Mouse (Mus musculus): Measurements from ENCODE around the gene Usf1. TPM values are rescaled to one million over a fixed set of nuclear protein-coding genes. Genes with fewer than 3 reads are reported as not detected.
A peak's percentile ranks its signal among the peaks of the same experiment; 100 is the strongest.

Usf1 gene
- polyA plus RNA-seq, 1 experiment from 2014 or later = 166 TPM

GRCm38 (mm10) chr1:171411492-171411941, 404 bp downstream of the Usf1 start:
- H3K27ac ChIP-seq = peak overlapping the region; percentile 96
- H3K27me3 ChIP-seq (ENCODE audit: control insufficient read depth, insufficient read depth, low read length) = peaks cover 21% of the 10 kb centered on the region
- peak overlapping the region; percentile 88 for H3K4me3 ChIP-seq (replicated peaks; ENCODE audit: low read length)
- H3K9ac ChIP-seq = peak overlapping the region; percentile 97
- WGBS = 0% methylated on average over 34 of the region's 39 CpGs
- H3K36me3 ChIP-seq (replicated peaks; ENCODE audit: control insufficient read depth, insufficient read depth) = peaks cover 14% of the 10 kb centered on the region
- H3K4me1 ChIP-seq (replicated peaks; ENCODE audit: control insufficient read depth, insufficient read depth, low read length) = peaks cover 12% of the 10 kb centered on the region
- peak overlapping the region; percentile 51 for H3K4me2 ChIP-seq (replicated peaks)
- ATAC-seq (ENCODE audit: low FRiP score) (peak; percentile 84), DNase-seq (ENCODE audit: low spot score) (no peak)
- no peaks in the 10 kb centered on the region for H3K9me3 ChIP-seq (ENCODE audit: control insufficient read depth, low read length)

- WGBS = 1% methylated on average over 20 of the region's 20 CpGs
- peak overlapping the region; percentile 88 for H3K4me3 ChIP-seq (replicated peaks; ENCODE audit: low read length)
- H3K9ac ChIP-seq = peak overlapping the region; percentile 97
- H3K4me1 ChIP-seq (replicated peaks; ENCODE audit: control insufficient read depth, insufficient read depth, low read length) = peaks cover 12% of the 10 kb centered on the region
- H3K27me3 ChIP-seq (ENCODE audit: control insufficient read depth, insufficient read depth, low read length) = peaks cover 21% of the 10 kb centered on the region
- ATAC-seq (ENCODE audit: low FRiP score) = peak; percentile 63
- H3K9me3 ChIP-seq (ENCODE audit: control insufficient read depth, low read length) = no peaks in the 10 kb centered on the region
- DNase-seq (ENCODE audit: low spot score) = peak; percentile 66
- peaks cover 19% of the 10 kb centered on the region for H3K36me3 ChIP-seq (replicated peaks; ENCODE audit: control insufficient read depth, insufficient read depth)
- peak overlapping the region; percentile 51 for H3K4me2 ChIP-seq (replicated peaks)
- H3K27ac ChIP-seq = peak overlapping the region; percentile 96
Observed at GRCm38 (mm10) chr1:171412001-171412441, 908 bp downstream of the Usf1 start.

- WGBS = 26% methylated on average over 3 of the region's 3 CpGs
- Histone ChIP-seq H3K27ac (peak overlapping the region; percentile 96), H3K36me3 (replicated peaks; ENCODE audit: control insufficient read depth, insufficient read depth) (peaks cover 24% of the 10 kb centered on the region), H3K27me3 (ENCODE audit: control insufficient read depth, insufficient read depth, low read length) (peaks cover 19% of the 10 kb centered on the region), H3K9ac (peak overlapping the region; percentile 97), H3K9me3 (ENCODE audit: control insufficient read depth, low read length) (no peaks in the 10 kb centered on the region), H3K4me1 (replicated peaks; ENCODE audit: control insufficient read depth, insufficient read depth, low read length) (peaks cover 12% of the 10 kb centered on the region), H3K4me2 (replicated peaks) (peak overlapping the region; percentile 51), H3K4me3 (replicated peaks; ENCODE audit: low read length) (peak overlapping the region; percentile 88)
- ATAC-seq (ENCODE audit: low FRiP score) = peak; percentile 18
- DNase-seq (ENCODE audit: low spot score) = peak; percentile 59
Observed at GRCm38 (mm10) chr1:171412446-171412845, 1.3 kb downstream of the Usf1 start.

GRCm38 (mm10) chr1:171413608-171414007, 2.5 kb downstream of the Usf1 start:
- Histone ChIP-seq H3K36me3 (replicated peaks; ENCODE audit: control insufficient read depth, insufficient read depth) (peaks cover 35% of the 10 kb centered on the region), H3K27me3 (ENCODE audit: control insufficient read depth, insufficient read depth, low read length) (peaks cover 10% of the 10 kb centered on the region), H3K27ac (no peak overlapping the region), H3K4me2 (replicated peaks) (peak overlapping the region; percentile 51), H3K4me3 (replicated peaks; ENCODE audit: low read length) (no peak overlapping the region), H3K9ac (no peak overlapping the region), H3K4me1 (replicated peaks; ENCODE audit: control insufficient read depth, insufficient read depth, low read length) (peaks cover 12% of the 10 kb centered on the region), H3K9me3 (ENCODE audit: control insufficient read depth, low read length) (no peaks in the 10 kb centered on the region)
- DNase-seq (ENCODE audit: low spot score) (no peak), ATAC-seq (ENCODE audit: low FRiP score) (no peak)
- WGBS = 73% methylated on average over 8 of the region's 8 CpGs

GRCm38 (mm10) chr1:171418660-171419059, 7.5 kb downstream of the Usf1 start, which contains the start of gene Tstd1:
Tstd1 (plus strand) TSS chr1:171418872.
- Histone ChIP-seq H3K4me3 (replicated peaks; ENCODE audit: low read length) (no peak within 1 kb of the TSS), H3K4me2 (replicated peaks) (no peak within 1 kb of the TSS), H3K27me3 (ENCODE audit: control insufficient read depth, insufficient read depth, low read length) (no peaks in the 10 kb centered on the region), H3K9ac (no peak within 1 kb of the TSS), H3K36me3 (replicated peaks; ENCODE audit: control insufficient read depth, insufficient read depth) (peaks cover 64% of the 10 kb centered on the region), H3K9me3 (ENCODE audit: control insufficient read depth, low read length) (no peaks in the 10 kb centered on the region), H3K27ac (peak within 1 kb of the TSS; percentile 47; the same call in 1 of the 2 replicates), H3K4me1 (replicated peaks; ENCODE audit: control insufficient read depth, insufficient read depth, low read length) (peaks cover 2% of the 10 kb centered on the region)
- DNase-seq (ENCODE audit: low spot score) (no peak), ATAC-seq (ENCODE audit: low FRiP score) (no peak)
- WGBS = 85% methylated on average over 5 of the region's 5 CpGs

- no peak overlapping the region for H3K9ac ChIP-seq
- no peak overlapping the region for H3K4me2 ChIP-seq (replicated peaks)
- no peaks in the 10 kb centered on the region for H3K9me3 ChIP-seq (ENCODE audit: control insufficient read depth, low read length)
- H3K36me3 ChIP-seq (replicated peaks; ENCODE audit: control insufficient read depth, insufficient read depth) = peaks cover 64% of the 10 kb centered on the region
- 28% methylated on average over 12 of the region's 12 CpGs for WGBS
- DNase-seq (ENCODE audit: low spot score) = no peak
- H3K27ac ChIP-seq = peak overlapping the region; percentile 47; the same call in 1 of the 2 replicates
- ATAC-seq (ENCODE audit: low FRiP score) = peak; percentile 57
- no peak overlapping the region for H3K4me3 ChIP-seq (replicated peaks; ENCODE audit: low read length)
- no peaks in the 10 kb centered on the region for H3K27me3 ChIP-seq (ENCODE audit: control insufficient read depth, insufficient read depth, low read length)
- H3K4me1 ChIP-seq (replicated peaks; ENCODE audit: control insufficient read depth, insufficient read depth, low read length) = no peaks in the 10 kb centered on the region
Observed at GRCm38 (mm10) chr1:171419291-171419882, 8.3 kb downstream of the Usf1 start.

- no peak overlapping the region for H3K4me2 ChIP-seq (replicated peaks)
- H3K27me3 ChIP-seq (ENCODE audit: control insufficient read depth, insufficient read depth, low read length) = no peaks in the 10 kb centered on the region
- H3K9me3 ChIP-seq (ENCODE audit: control insufficient read depth, low read length) = no peaks in the 10 kb centered on the region
- peaks cover 64% of the 10 kb centered on the region for H3K36me3 ChIP-seq (replicated peaks; ENCODE audit: control insufficient read depth, insufficient read depth)
- H3K4me1 ChIP-seq (replicated peaks; ENCODE audit: control insufficient read depth, insufficient read depth, low read length) = no peaks in the 10 kb centered on the region
- H3K4me3 ChIP-seq (replicated peaks; ENCODE audit: low read length) = no peak overlapping the region
- H3K27ac ChIP-seq = peak overlapping the region; percentile 47
- WGBS = 63% methylated on average over 5 of the region's 5 CpGs
- no peak overlapping the region for H3K9ac ChIP-seq
- no peak for DNase-seq (ENCODE audit: low spot score)
- ATAC-seq (ENCODE audit: low FRiP score) = peak; percentile 26; the same call in 1 of the 2 replicates
Observed at GRCm38 (mm10) chr1:171419905-171420304, 8.8 kb downstream of the Usf1 start.

GRCm38 (mm10) chr1:171422504-171423095, 11.5 kb downstream of the Usf1 start:
- Histone ChIP-seq H3K27me3 (ENCODE audit: control insufficient read depth, insufficient read depth, low read length) (no peaks in the 10 kb centered on the region), H3K36me3 (replicated peaks; ENCODE audit: control insufficient read depth, insufficient read depth) (peaks cover 39% of the 10 kb centered on the region), H3K9me3 (ENCODE audit: control insufficient read depth, low read length) (no peaks in the 10 kb centered on the region), H3K27ac (no peak overlapping the region), H3K4me2 (replicated peaks) (no peak overlapping the region), H3K4me1 (replicated peaks; ENCODE audit: control insufficient read depth, insufficient read depth, low read length) (no peaks in the 10 kb centered on the region), H3K4me3 (replicated peaks; ENCODE audit: low read length) (no peak overlapping the region), H3K9ac (no peak overlapping the region)
- ATAC-seq (ENCODE audit: low FRiP score) (no peak), DNase-seq (ENCODE audit: low spot score) (no peak)
- 90% methylated on average over 8 of the region's 8 CpGs for WGBS

- H3K36me3 ChIP-seq (replicated peaks; ENCODE audit: control insufficient read depth, insufficient read depth) = peaks cover 19% of the 10 kb centered on the region
- no peak overlapping the region for H3K9ac ChIP-seq
- ATAC-seq (ENCODE audit: low FRiP score) (no peak), DNase-seq (ENCODE audit: low spot score) (no peak)
- H3K4me3 ChIP-seq (replicated peaks; ENCODE audit: low read length) = no peak overlapping the region
- H3K27ac ChIP-seq = no peak overlapping the region
- no peaks in the 10 kb centered on the region for H3K4me1 ChIP-seq (replicated peaks; ENCODE audit: control insufficient read depth, insufficient read depth, low read length)
- 79% methylated on average over 5 of the region's 5 CpGs for WGBS
- H3K27me3 ChIP-seq (ENCODE audit: control insufficient read depth, insufficient read depth, low read length) = no peaks in the 10 kb centered on the region
- H3K9me3 ChIP-seq (ENCODE audit: control insufficient read depth, low read length) = no peaks in the 10 kb centered on the region
- no peak overlapping the region for H3K4me2 ChIP-seq (replicated peaks)
Observed at GRCm38 (mm10) chr1:171424638-171425037, 13.5 kb downstream of the Usf1 start.
